Mouse (Mus musculus): ENCODE data around the gene Diaph2. TPM values are rescaled to one million over a fixed set of nuclear protein-coding genes. Genes with fewer than 3 reads are reported as not detected.

Diaph2 gene
- polyA plus RNA-seq, 1 experiment from 2014 or later: 7.7 TPM

- Histone ChIP-seq H3K27me3 (no peaks in the 10 kb centered on the region), H3K4me1 (no peaks in the 10 kb centered on the region), H3K9ac (no peak overlapping the region), H3K4me2 (replicated peaks) (no peak overlapping the region), H3K36me3 (no peaks in the 10 kb centered on the region), H3K4me3 (no peak overlapping the region), H3K27ac (no peak overlapping the region), H3K9me3 (no peaks in the 10 kb centered on the region)
- no peak for ATAC-seq (ENCODE audit: insufficient number of reproducible peaks, insufficient read depth, low FRiP score, low TSS enrichment)
- WGBS: 69% methylated on average over 2 of the region's 2 CpGs
These were observed 455.7 kb downstream of the Diaph2 start for GRCm38 (mm10) chrX:130205243-130205642.

- Histone ChIP-seq H3K4me3 (no peak overlapping the region), H3K27me3 (no peaks in the 10 kb centered on the region), H3K4me1 (no peaks in the 10 kb centered on the region), H3K9me3 (no peaks in the 10 kb centered on the region), H3K4me2 (replicated peaks) (no peak overlapping the region), H3K27ac (no peak overlapping the region), H3K9ac (no peak overlapping the region), H3K36me3 (no peaks in the 10 kb centered on the region)
- 85% methylated on average over 4 of the region's 4 CpGs for WGBS
- no peak for ATAC-seq (ENCODE audit: insufficient number of reproducible peaks, insufficient read depth, low FRiP score, low TSS enrichment)
These were observed 462.7 kb downstream of the Diaph2 start for GRCm38 (mm10) chrX:130212227-130212626.

DNA sequence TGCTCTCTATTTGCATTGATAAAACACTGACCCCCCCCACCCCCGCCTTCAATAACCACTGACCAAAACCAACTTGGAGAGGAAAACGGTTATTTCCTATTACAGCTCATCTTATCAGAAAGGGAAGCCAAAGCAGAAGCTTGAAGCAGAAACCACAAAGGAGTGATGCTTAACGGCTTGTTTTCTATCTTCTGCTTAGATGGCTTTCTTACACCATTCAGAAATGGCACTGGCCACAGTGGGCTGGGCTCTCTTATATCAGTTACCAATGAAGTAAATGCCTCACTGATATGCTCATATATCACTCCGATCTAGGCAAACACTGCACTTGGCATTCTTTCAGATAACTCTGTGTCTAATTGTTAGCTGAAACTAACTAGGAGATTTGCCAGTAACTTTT, 463.2 kb downstream of the Diaph2 start:
- Histone ChIP-seq H3K4me1 (no peaks in the 10 kb centered on the region), H3K4me3 (no peak overlapping the region), H3K9ac (no peak overlapping the region), H3K27me3 (no peaks in the 10 kb centered on the region), H3K27ac (no peak overlapping the region), H3K4me2 (replicated peaks) (no peak overlapping the region), H3K36me3 (no peaks in the 10 kb centered on the region), H3K9me3 (no peaks in the 10 kb centered on the region)
- ATAC-seq (ENCODE audit: insufficient number of reproducible peaks, insufficient read depth, low FRiP score, low TSS enrichment): no peak
- WGBS: 83% methylated on average over 4 of the region's 4 CpGs

GRCm38 (mm10) chrX:130230045-130230444, 480.5 kb downstream of the Diaph2 start:
- Histone ChIP-seq H3K4me3 (no peak overlapping the region), H3K9me3 (no peaks in the 10 kb centered on the region), H3K4me2 (replicated peaks) (no peak overlapping the region), H3K27ac (no peak overlapping the region), H3K36me3 (no peaks in the 10 kb centered on the region), H3K9ac (no peak overlapping the region), H3K27me3 (no peaks in the 10 kb centered on the region), H3K4me1 (no peaks in the 10 kb centered on the region)
- ATAC-seq (ENCODE audit: insufficient number of reproducible peaks, insufficient read depth, low FRiP score, low TSS enrichment): no peak
- 85% methylated on average over 1 of the region's 1 CpGs for WGBS

GRCm38 (mm10) chrX:130235167-130235566, 485.6 kb downstream of the Diaph2 start:
- no peak for ATAC-seq (ENCODE audit: insufficient number of reproducible peaks, insufficient read depth, low FRiP score, low TSS enrichment)
- no peak overlapping the region for H3K27ac ChIP-seq
- no peak overlapping the region for H3K4me2 ChIP-seq (replicated peaks)
- no peak overlapping the region for H3K4me3 ChIP-seq
- no peaks in the 10 kb centered on the region for H3K36me3 ChIP-seq
- no peaks in the 10 kb centered on the region for H3K27me3 ChIP-seq
- no peaks in the 10 kb centered on the region for H3K9me3 ChIP-seq
- H3K9ac ChIP-seq: no peak overlapping the region
- H3K4me1 ChIP-seq: no peaks in the 10 kb centered on the region
- WGBS: 68% methylated on average over 1 of the region's 1 CpGs

DNA sequence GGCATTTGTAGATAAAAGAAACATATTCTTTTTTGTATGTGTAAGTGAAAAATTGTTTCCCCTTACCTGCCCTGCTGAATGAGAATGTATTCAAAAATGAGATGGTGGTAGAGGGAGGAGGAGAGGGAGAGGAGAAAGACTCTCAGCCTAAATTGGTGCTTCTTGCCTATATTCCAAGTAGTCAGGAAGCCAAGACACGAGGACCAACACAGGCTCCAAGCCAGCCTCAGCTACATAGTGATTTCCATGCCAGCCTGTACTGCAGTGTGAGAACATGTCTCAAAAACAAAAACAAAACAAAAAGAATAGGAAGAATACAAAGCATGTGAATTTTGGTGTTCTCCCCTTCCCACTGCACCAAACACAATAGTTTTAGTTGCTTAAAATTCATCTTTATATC, 497.1 kb downstream of the Diaph2 start:
- Histone ChIP-seq H3K4me3 (no peak overlapping the region), H3K4me2 (replicated peaks) (no peak overlapping the region), H3K4me1 (no peaks in the 10 kb centered on the region), H3K9me3 (no peaks in the 10 kb centered on the region), H3K27me3 (no peaks in the 10 kb centered on the region), H3K9ac (no peak overlapping the region), H3K36me3 (no peaks in the 10 kb centered on the region), H3K27ac (no peak overlapping the region)
- 55% methylated on average over 1 of the region's 1 CpGs for WGBS
- no peak for ATAC-seq (ENCODE audit: insufficient number of reproducible peaks, insufficient read depth, low FRiP score, low TSS enrichment)

GRCm38 (mm10) chrX:130253664-130254063, 504.1 kb downstream of the Diaph2 start:
- no peak overlapping the region for H3K9ac ChIP-seq
- H3K36me3 ChIP-seq: no peaks in the 10 kb centered on the region
- H3K4me1 ChIP-seq: no peaks in the 10 kb centered on the region
- H3K4me2 ChIP-seq (replicated peaks): no peak overlapping the region
- 91% methylated on average over 4 of the region's 4 CpGs for WGBS
- no peak overlapping the region for H3K27ac ChIP-seq
- H3K9me3 ChIP-seq: no peaks in the 10 kb centered on the region
- H3K4me3 ChIP-seq: no peak overlapping the region
- ATAC-seq (ENCODE audit: insufficient number of reproducible peaks, insufficient read depth, low FRiP score, low TSS enrichment): no peak
- H3K27me3 ChIP-seq: no peaks in the 10 kb centered on the region

DNA sequence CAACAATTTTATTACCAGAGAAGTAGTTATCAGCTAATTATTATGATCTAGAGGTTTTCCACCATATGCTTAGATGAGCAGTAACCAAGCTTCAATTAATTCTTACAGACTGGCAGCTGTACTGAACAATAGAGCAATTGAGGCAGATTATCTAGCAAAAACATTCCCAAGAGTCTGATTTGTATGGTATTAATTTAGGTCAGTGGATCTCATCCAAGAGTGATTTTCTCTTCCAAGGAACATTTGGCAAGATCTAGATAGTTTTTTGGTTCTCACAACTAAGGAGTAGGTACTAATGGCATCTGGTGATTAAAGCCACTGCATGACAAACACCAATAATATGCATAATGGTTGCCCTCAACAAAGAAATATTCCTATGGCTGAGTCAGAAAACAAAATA, 516.2 kb downstream of the Diaph2 start:
- H3K27me3 ChIP-seq: no peaks in the 10 kb centered on the region
- H3K4me3 ChIP-seq: no peak overlapping the region
- ATAC-seq (ENCODE audit: insufficient number of reproducible peaks, insufficient read depth, low FRiP score, low TSS enrichment): no peak
- no peak overlapping the region for H3K27ac ChIP-seq
- no peaks in the 10 kb centered on the region for H3K36me3 ChIP-seq
- no peaks in the 10 kb centered on the region for H3K9me3 ChIP-seq
- no peaks in the 10 kb centered on the region for H3K4me1 ChIP-seq
- H3K4me2 ChIP-seq (replicated peaks): no peak overlapping the region
- no peak overlapping the region for H3K9ac ChIP-seq

GRCm38 (mm10) chrX:130279144-130279543, 529.6 kb downstream of the Diaph2 start:
- ATAC-seq (ENCODE audit: insufficient number of reproducible peaks, insufficient read depth, low FRiP score, low TSS enrichment): no peak
- no peak overlapping the region for H3K27ac ChIP-seq
- H3K9ac ChIP-seq: no peak overlapping the region
- no peaks in the 10 kb centered on the region for H3K9me3 ChIP-seq
- H3K27me3 ChIP-seq: no peaks in the 10 kb centered on the region
- no peaks in the 10 kb centered on the region for H3K4me1 ChIP-seq
- WGBS: 73% methylated on average over 4 of the region's 4 CpGs
- H3K36me3 ChIP-seq: no peaks in the 10 kb centered on the region
- no peak overlapping the region for H3K4me3 ChIP-seq
- no peak overlapping the region for H3K4me2 ChIP-seq (replicated peaks)

DNA sequence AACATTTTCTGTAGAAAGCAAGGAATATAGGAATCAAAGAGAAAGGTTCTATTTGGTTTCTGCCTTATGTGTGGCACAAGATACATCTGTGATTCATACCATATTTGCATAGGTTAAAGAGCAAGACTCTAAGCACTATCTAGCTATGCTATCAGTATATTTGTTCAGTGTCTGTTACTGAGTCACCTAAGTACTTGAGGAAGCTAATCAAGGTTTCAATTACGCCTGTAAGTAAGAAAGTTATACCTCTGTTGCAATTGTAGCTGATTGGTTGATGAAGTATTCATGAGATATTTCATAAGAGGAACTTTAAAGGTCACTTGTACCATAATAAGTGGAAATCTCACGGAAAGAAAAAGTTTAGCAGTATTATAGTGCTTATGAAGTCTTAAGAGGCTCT, 531.9 kb downstream of the Diaph2 start:
- WGBS: 69% methylated on average over 2 of the region's 2 CpGs
- H3K9me3 ChIP-seq: no peaks in the 10 kb centered on the region

GRCm38 (mm10) chrX:130287032-130287431, 537.5 kb downstream of the Diaph2 start:
- ATAC-seq (ENCODE audit: insufficient number of reproducible peaks, insufficient read depth, low FRiP score, low TSS enrichment): no peak
- H3K36me3 ChIP-seq: no peaks in the 10 kb centered on the region
- H3K9me3 ChIP-seq: no peaks in the 10 kb centered on the region
- WGBS: 82% methylated on average over 9 of the region's 9 CpGs
- no peaks in the 10 kb centered on the region for H3K27me3 ChIP-seq
- H3K4me1 ChIP-seq: no peaks in the 10 kb centered on the region
- H3K9ac ChIP-seq: no peak overlapping the region
- H3K4me3 ChIP-seq: no peak overlapping the region
- no peak overlapping the region for H3K27ac ChIP-seq
- H3K4me2 ChIP-seq (replicated peaks): no peak overlapping the region

More for the DNA sequence above, 531.9 kb downstream of the Diaph2 start:
- Histone ChIP-seq H3K36me3 (no peaks in the 10 kb centered on the region), H3K27me3 (no peaks in the 10 kb centered on the region), H3K9ac (no peak overlapping the region), H3K4me1 (no peaks in the 10 kb centered on the region), H3K4me2 (replicated peaks) (no peak overlapping the region), H3K4me3 (no peak overlapping the region), H3K27ac (no peak overlapping the region)
- ATAC-seq (ENCODE audit: insufficient number of reproducible peaks, insufficient read depth, low FRiP score, low TSS enrichment): no peak

DNA sequence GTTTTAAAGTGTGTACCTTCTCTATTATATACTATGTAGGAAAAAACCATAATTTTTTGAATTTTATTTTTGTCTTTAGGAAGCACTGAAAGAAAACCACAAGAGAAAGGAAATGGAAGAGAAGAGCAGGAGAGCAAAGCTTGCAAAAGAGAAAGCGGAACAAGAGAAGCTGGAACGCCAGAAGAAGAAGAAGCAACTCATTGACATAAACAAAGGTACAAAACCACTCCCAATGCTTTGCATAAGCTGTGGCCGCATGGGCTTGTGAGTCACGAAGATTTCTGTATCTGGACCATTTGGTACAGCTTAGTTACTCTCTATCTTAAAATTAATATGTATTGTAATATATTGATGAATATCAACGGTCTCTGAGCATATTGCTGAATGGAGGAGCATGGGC, 540.2 kb downstream of the Diaph2 start:
- Histone ChIP-seq H3K9me3 (no peaks in the 10 kb centered on the region), H3K4me1 (no peaks in the 10 kb centered on the region), H3K4me3 (no peak overlapping the region), H3K27ac (no peak overlapping the region), H3K27me3 (no peaks in the 10 kb centered on the region), H3K9ac (no peak overlapping the region), H3K36me3 (no peaks in the 10 kb centered on the region), H3K4me2 (replicated peaks) (no peak overlapping the region)
- WGBS: 88% methylated on average over 5 of the region's 5 CpGs
- ATAC-seq (ENCODE audit: insufficient number of reproducible peaks, insufficient read depth, low FRiP score, low TSS enrichment): no peak

DNA sequence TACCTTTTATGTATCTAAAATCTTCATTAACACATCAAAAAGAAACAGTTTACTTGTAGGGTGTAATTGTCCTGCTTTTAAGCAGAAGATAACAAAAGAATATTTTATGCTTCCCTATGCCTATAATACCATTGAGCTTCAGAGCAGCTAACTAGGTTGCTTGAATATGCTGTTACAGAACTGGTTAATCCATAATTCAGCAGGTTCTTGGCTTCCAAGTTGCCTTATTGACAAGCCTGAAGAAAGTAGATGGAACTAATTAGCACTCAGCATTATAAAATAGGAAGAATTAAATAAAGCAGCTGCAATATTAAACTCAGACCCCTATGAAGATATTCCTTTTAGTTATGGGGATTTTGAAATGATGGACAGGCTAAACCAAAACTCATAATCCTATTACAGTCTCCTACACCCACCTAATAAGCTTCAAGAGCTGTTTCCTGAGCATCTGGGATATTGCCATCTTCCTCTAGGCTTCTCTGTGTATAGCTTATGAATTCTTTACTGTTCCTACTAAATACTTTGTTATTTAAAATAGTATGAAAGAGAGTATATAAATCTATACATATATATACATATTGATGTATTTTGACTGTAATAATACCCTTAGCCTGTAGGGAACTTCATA, 601.4 kb downstream of the Diaph2 start:
- no peaks in the 10 kb centered on the region for H3K36me3 ChIP-seq
- H3K9me3 ChIP-seq: no peaks in the 10 kb centered on the region
- H3K9ac ChIP-seq: no peak overlapping the region
- no peak overlapping the region for H3K4me3 ChIP-seq
- ATAC-seq (ENCODE audit: insufficient number of reproducible peaks, insufficient read depth, low FRiP score, low TSS enrichment): no peak
- H3K27me3 ChIP-seq: no peaks in the 10 kb centered on the region
- H3K27ac ChIP-seq: no peak overlapping the region
- no peaks in the 10 kb centered on the region for H3K4me1 ChIP-seq
- no peak overlapping the region for H3K4me2 ChIP-seq (replicated peaks)
